Mouse (Mus musculus): ENCODE measurements around the gene Ufc1. TPM values are rescaled to one million over a fixed set of nuclear protein-coding genes. Genes with fewer than 3 reads are reported as not detected.

The Ufc1 gene
- total RNA-seq, 1 experiment, result 78.8 TPM

- Histone ChIP-seq H3K9me3 (ENCODE audit: control insufficient read depth, insufficient read depth, low read depth, low read length) (no peaks in the 10 kb centered on the region), H3K36me3 (ENCODE audit: control insufficient read depth, insufficient read depth, low read length, poor library complexity, severe bottlenecking) (peaks cover 26% of the 10 kb centered on the region), H3K4me3 (ENCODE audit: insufficient read depth in 1 of 2, low read depth in 1 of 2, low read length in 2 of 2, poor library complexity in 1 of 2, severe bottlenecking in 1 of 2) (peak overlapping the region; percentile 68 to 83), H3K4me1 (ENCODE audit: control insufficient read depth in 2 of 2, insufficient read depth in 2 of 2, low read length in 2 of 2, poor library complexity in 1 of 2) (peaks cover 0 to 19% of the 10 kb centered on the region in 2 experiments; a peak in 1 of 4 replicates), H3K9ac (ENCODE audit: insufficient read depth, low read depth, low read length, poor library complexity, severe bottlenecking) (peak overlapping the region; percentile 71), H3K27ac (ENCODE audit: insufficient read depth, low read depth, low read length, poor library complexity, severe bottlenecking) (peak overlapping the region; percentile 14; the same call in 1 of the 2 replicates)
- TF ChIP-seq ZNF384 (IDR thresholded peaks at IDR 0.05; ENCODE audit: low read depth, low read length), result no peak
- peak; percentile 43; the same call in 1 of the 2 replicates for TF ChIP-seq HCFC1 (IDR thresholded peaks at IDR 0.05; ENCODE audit: borderline replicate concordance, insufficient read depth, low read length)
- in situ Hi-C loops (cut with MboI; ENCODE audit: low sequenced_read_pairs in 2 of 2, unreplicated experiment in 2 of 2), result no loop called here
- DNase-seq (ENCODE audit: low read depth, low spot score), result peak; percentile 70
These were observed 13.3 kb downstream of the Ufc1 start for GRCm38 (mm10) chr1:171281528-171281923.

- H3K27ac ChIP-seq (ENCODE audit: insufficient read depth, low read depth, low read length, poor library complexity, severe bottlenecking), result peak within 1 kb of the TSS; percentile 14; the same call in 1 of the 2 replicates
- H3K4me3 ChIP-seq (ENCODE audit: insufficient read depth in 1 of 2, low read depth in 1 of 2, low read length in 2 of 2, poor library complexity in 1 of 2, severe bottlenecking in 1 of 2), result peak within 1 kb of the TSS; percentile 68 to 83
- H3K4me1 ChIP-seq (ENCODE audit: control insufficient read depth in 2 of 2, insufficient read depth in 2 of 2, low read length in 2 of 2, poor library complexity in 1 of 2), result peaks cover 0 to 15% of the 10 kb centered on the region in 2 experiments; a peak in 1 of 4 replicates
- TF ChIP-seq ZC3H11A (IDR thresholded peaks at IDR 0.05; ENCODE audit: borderline replicate concordance, low read depth, low read length) (no peak), MAFK (IDR thresholded peaks at IDR 0.05; ENCODE audit: insufficient read depth, low read depth, low read length) (no peak), CHD2 (IDR thresholded peaks at IDR 0.05; ENCODE audit: low read depth, low read length) (no peak), HCFC1 (IDR thresholded peaks at IDR 0.05; ENCODE audit: borderline replicate concordance, insufficient read depth, low read length) (no peak), ZNF384 (IDR thresholded peaks at IDR 0.05; ENCODE audit: low read depth, low read length) (no peak)
- DNase-seq (ENCODE audit: low read depth, low spot score), result peak; percentile 93
- H3K36me3 ChIP-seq (ENCODE audit: control insufficient read depth, insufficient read depth, low read length, poor library complexity, severe bottlenecking), result peaks cover 30% of the 10 kb centered on the region
- in situ Hi-C loops (cut with MboI; ENCODE audit: low sequenced_read_pairs in 2 of 2, unreplicated experiment in 2 of 2), result no loop called here
- H3K9me3 ChIP-seq (ENCODE audit: control insufficient read depth, insufficient read depth, low read depth, low read length), result no peaks in the 10 kb centered on the region
- peak within 1 kb of the TSS; percentile 71 for H3K9ac ChIP-seq (ENCODE audit: insufficient read depth, low read depth, low read length, poor library complexity, severe bottlenecking)
These were observed 13.8 kb downstream of the Ufc1 start, which contains the start of gene Ppox for GRCm38 (mm10) chr1:171280916-171281527. Gene Ppox, minus strand, starts transcription at chr1:171281186.

GRCm38 (mm10) chr1:171280250-171280915, 14.4 kb downstream of the Ufc1 start:
- Histone ChIP-seq H3K9ac (ENCODE audit: insufficient read depth, low read depth, low read length, poor library complexity, severe bottlenecking) (peak overlapping the region; percentile 65), H3K36me3 (ENCODE audit: control insufficient read depth, insufficient read depth, low read length, poor library complexity, severe bottlenecking) (peaks cover 32% of the 10 kb centered on the region), H3K9me3 (ENCODE audit: control insufficient read depth, insufficient read depth, low read depth, low read length) (no peaks in the 10 kb centered on the region), H3K27ac (ENCODE audit: insufficient read depth, low read depth, low read length, poor library complexity, severe bottlenecking) (no peak overlapping the region), H3K4me1 (ENCODE audit: control insufficient read depth in 2 of 2, insufficient read depth in 2 of 2, low read length in 2 of 2, poor library complexity in 1 of 2) (peaks cover 0 to 11% of the 10 kb centered on the region in 2 experiments; a peak in 1 of 4 replicates), H3K4me3 (ENCODE audit: insufficient read depth in 1 of 2, low read depth in 1 of 2, low read length in 2 of 2, poor library complexity in 1 of 2, severe bottlenecking in 1 of 2) (peak overlapping the region; percentile 63 to 71)
- TF ChIP-seq CHD2 (IDR thresholded peaks at IDR 0.05; ENCODE audit: low read depth, low read length) (no peak), ZNF384 (IDR thresholded peaks at IDR 0.05; ENCODE audit: low read depth, low read length) (no peak), ZC3H11A (IDR thresholded peaks at IDR 0.05; ENCODE audit: borderline replicate concordance, low read depth, low read length) (no peak), MAFK (IDR thresholded peaks at IDR 0.05; ENCODE audit: insufficient read depth, low read depth, low read length) (no peak), HCFC1 (IDR thresholded peaks at IDR 0.05; ENCODE audit: borderline replicate concordance, insufficient read depth, low read length) (no peak)
- DNase-seq (ENCODE audit: low read depth, low spot score), result no peak
- in situ Hi-C loops (cut with MboI; ENCODE audit: low sequenced_read_pairs in 2 of 2, unreplicated experiment in 2 of 2), result no loop called here

GRCm38 (mm10) chr1:171279721-171280120, 15.1 kb downstream of the Ufc1 start:
- DNase-seq (ENCODE audit: low read depth, low spot score), result no peak
- H3K9me3 ChIP-seq (ENCODE audit: control insufficient read depth, insufficient read depth, low read depth, low read length), result no peaks in the 10 kb centered on the region
- H3K4me1 ChIP-seq (ENCODE audit: control insufficient read depth in 2 of 2, insufficient read depth in 2 of 2, low read length in 2 of 2, poor library complexity in 1 of 2), result peaks cover 0 to 8% of the 10 kb centered on the region in 2 experiments; a peak in 1 of 4 replicates
- no peak for TF ChIP-seq MAFK (IDR thresholded peaks at IDR 0.05; ENCODE audit: insufficient read depth, low read depth, low read length)
- no peak for TF ChIP-seq ZC3H11A (IDR thresholded peaks at IDR 0.05; ENCODE audit: borderline replicate concordance, low read depth, low read length)
- no peak for TF ChIP-seq ZNF384 (IDR thresholded peaks at IDR 0.05; ENCODE audit: low read depth, low read length)
- no peak for TF ChIP-seq CHD2 (IDR thresholded peaks at IDR 0.05; ENCODE audit: low read depth, low read length)
- no peak for TF ChIP-seq HCFC1 (IDR thresholded peaks at IDR 0.05; ENCODE audit: borderline replicate concordance, insufficient read depth, low read length)
- H3K36me3 ChIP-seq (ENCODE audit: control insufficient read depth, insufficient read depth, low read length, poor library complexity, severe bottlenecking), result peaks cover 33% of the 10 kb centered on the region
- H3K4me3 ChIP-seq (ENCODE audit: insufficient read depth in 1 of 2, low read depth in 1 of 2, low read length in 2 of 2, poor library complexity in 1 of 2, severe bottlenecking in 1 of 2), result peak overlapping the region in 1 of 2 experiments; percentile 71; a peak in 3 of 4 replicates
- H3K9ac ChIP-seq (ENCODE audit: insufficient read depth, low read depth, low read length, poor library complexity, severe bottlenecking), result peak overlapping the region; percentile 65; the same call in 1 of the 2 replicates
- H3K27ac ChIP-seq (ENCODE audit: insufficient read depth, low read depth, low read length, poor library complexity, severe bottlenecking), result no peak overlapping the region
- in situ Hi-C loops (cut with MboI; ENCODE audit: low sequenced_read_pairs in 2 of 2, unreplicated experiment in 2 of 2), result no loop called here

Measured in ES-E14 (cell line).